Mouse (Mus musculus) olfactory bulb, adult 2 months (tissue): ENCODE results near the gene Eps8l1.

Experiments
- CTCF ChIP-seq: fragments of 200-500 bp; IDR thresholded peaks from 2 replicates; pipeline ENCODE4 v1.5.1; 2012; ENCODE audit warnings: low read depth, mild to moderate bottlenecking, low read length, moderate library complexity; ENCODE audit not compliant: insufficient read depth
- POLR2A ChIP-seq: fragments of 200-500 bp; IDR thresholded peaks from 2 replicates; pipeline ENCODE4 v1.6.1; 2012; ENCODE audit warnings: mild to moderate bottlenecking, low read depth, low read length, moderate library complexity; ENCODE audit not compliant: insufficient read depth

DNA sequence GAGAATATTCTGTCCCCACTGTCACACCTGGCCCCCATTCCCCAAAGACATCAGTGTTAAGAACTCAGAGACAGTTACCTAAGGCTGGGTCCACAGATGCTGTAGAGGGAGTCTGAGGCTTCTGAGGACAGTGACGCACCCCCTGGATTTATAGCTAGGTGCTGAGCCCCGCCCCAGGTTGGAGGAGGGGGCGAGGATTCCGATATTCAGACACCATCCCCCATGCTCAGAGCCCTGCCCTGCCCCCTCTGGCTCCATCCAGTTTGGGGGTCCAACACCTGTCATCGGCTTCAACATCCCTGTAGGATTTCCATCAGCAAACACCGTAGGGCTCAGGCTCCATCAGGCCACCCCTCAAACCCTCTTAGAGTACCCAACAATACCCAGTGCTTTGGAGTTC, 55.4 kb downstream of the Eps8l1 start:
- no peak for TF ChIP-seq CTCF
- TF ChIP-seq POLR2A = no peak
